Mouse (Mus musculus) right cerebral cortex, adult 2 months (tissue): Measurements from ENCODE around the gene Rplp1.
A peak's percentile ranks its signal among the peaks of the same experiment; 100 is the strongest.

Experiments used
- DNase-seq, 2 experiments: peaks; one replicate each; pipeline ENCODE4 v3.0.0; 2021 to 2022; ENCODE audit warnings: low spot score in 2 of 2

Rplp1 gene

GRCm38 (mm10) chr9:61914203-61914916, at the start of gene Rplp1:
Rplp1 (minus strand) TSS chr9:61914542.
- DNase-seq, result peak; percentile 97

- no peak for DNase-seq
These were observed 49.0 kb upstream of the Rplp1 start for GRCm38 (mm10) chr9:61963356-61963755.

GRCm38 (mm10) chr9:61961181-61961580, 46.8 kb upstream of the Rplp1 start:
- DNase-seq, result no peak

GRCm38 (mm10) chr9:61960753-61961152, 46.4 kb upstream of the Rplp1 start:
- no peak for DNase-seq

GRCm38 (mm10) chr9:61959921-61960569, 45.7 kb upstream of the Rplp1 start:
- no peak for DNase-seq

- DNase-seq, result no peak
These were observed 40.4 kb upstream of the Rplp1 start for GRCm38 (mm10) chr9:61954707-61955106.

- no peak for DNase-seq
These were observed 37.9 kb upstream of the Rplp1 start for GRCm38 (mm10) chr9:61952241-61952640.

DNA sequence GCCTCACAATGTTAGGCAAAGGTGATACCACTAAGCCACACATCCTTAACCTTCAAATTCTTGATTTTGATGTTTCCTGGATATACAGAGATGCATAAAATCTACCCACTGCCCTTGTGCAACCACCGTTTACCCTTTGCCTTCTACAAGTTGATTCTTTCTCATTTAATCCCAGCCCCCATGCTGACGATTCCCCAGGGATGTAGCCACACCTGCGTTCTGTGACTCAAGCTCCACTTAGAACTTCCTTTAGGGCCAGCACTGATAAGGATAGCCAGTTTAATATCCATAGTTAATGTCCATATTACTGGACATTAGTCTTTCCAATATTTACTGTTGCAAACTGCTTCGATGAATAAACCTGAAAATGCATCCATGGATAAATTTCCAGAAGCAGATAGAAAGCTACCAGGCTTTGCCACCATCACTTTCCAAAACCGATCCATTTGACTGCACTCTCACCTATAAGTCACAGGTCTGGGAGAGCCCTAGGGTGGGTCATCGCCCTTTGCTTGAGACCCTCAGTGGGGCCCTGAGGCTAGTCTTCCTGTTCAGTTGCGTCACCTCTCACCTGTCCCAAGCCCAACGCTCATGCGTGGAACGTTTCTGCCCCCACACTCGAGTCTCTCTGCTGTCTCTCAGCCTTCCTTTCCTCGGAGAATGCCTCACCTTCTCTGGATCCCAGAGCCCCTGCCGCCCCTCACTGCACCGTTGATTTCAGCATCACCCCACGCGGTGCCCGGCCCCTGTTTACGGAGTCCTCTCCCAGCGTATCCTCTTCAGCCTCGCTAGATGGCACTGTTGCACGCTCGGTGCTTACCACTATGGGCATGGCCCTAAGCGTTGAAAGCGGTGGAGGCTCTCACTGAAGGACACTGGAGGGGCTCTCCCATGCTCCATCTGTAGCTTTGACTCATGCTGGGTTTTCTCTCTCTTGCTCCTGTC, 33.3 kb upstream of the Rplp1 start:
- DNase-seq, result peak; percentile 70 to 73

- peak; percentile 93 to 95 for DNase-seq
These were observed 32.5 kb upstream of the Rplp1 start, which contains the start of gene Kif23 for GRCm38 (mm10) chr9:61946623-61947401. Kif23 (minus strand) TSS chr9:61946774.

- peak in 1 of 2 experiments; percentile 23 for DNase-seq
These were observed 31.8 kb upstream of the Rplp1 start for GRCm38 (mm10) chr9:61945973-61946611.

DNA sequence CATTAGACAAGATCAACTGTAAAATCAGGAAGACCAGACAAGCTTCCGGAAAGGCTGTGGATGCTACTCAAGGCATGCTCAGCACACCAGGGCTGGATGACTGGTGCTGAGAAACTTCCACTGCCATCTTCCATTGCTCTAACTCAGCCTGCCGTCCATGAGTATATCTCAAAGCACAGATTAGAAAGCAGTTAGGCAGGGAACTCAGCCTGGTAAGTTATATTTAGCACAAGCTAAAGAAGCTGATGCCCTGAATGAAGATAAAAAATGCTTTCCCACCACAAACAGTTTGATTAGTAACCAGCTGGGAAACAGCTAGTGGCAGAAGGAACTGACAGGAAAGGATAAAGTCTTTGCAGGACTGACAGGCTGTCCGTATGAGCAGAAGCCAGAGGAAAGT, 26.7 kb upstream of the Rplp1 start:
- DNase-seq, result no peak

DNA sequence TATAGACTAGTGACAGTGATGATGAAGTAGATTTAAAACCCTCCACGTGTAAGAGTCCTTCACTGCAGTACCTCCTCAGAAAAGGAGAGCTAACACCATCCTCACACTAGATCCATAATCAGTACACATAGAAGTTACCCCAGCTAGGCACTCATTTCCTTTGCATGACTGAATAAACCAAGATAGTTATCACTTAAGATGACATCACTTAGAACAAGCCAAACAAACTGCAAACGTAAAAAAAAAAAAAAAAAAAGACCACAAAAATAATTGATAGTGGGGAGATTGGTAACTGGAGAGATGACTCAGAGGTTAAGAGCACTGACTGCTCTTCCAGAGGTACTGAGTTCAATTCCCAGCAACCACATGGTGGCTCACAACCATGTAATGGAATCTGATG, 19.0 kb upstream of the Rplp1 start:
- DNase-seq, result no peak

DNA sequence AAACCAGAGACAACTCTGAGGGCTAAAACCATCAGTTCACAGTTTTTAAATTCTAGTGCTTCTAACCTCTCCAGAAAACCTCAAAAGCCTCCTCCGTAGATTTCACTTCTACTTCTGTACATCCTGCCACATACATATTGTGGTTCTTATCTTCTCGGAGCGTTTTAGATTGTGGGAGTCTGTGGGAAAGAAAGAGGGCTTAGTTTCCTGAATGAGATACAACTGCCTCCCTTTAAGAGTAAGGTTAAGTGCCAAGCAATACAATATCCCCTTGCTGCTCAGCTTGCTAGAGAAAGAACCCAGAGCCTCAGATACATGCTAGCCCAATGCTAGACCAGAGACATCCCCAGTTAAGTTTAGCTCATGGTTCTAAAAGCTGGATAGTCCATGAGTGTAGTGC, 17.7 kb upstream of the Rplp1 start:
- no peak for DNase-seq

- no peak for DNase-seq
These were observed 10.8 kb upstream of the Rplp1 start for GRCm38 (mm10) chr9:61925086-61925660.

GRCm38 (mm10) chr9:61920331-61920730, 6.0 kb upstream of the Rplp1 start:
- no peak for DNase-seq

DNA sequence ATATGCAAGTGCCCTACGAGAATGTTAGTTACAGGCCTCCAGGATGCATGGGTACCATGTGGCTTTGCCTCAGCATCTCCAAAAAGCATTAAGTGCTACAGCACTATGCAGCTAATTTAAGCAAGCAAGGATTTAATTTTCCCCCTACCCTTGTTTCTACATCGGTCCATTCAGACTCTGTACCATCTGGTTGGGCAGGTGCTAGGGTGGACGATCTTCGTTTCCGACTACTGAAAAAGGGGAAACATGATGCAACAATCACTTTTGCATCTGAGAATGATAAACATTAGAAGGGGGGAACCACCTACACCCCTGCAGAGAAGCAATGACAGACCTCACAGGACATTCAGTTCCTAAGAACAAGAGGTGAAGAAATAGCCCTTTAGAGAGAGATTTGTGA, 5.1 kb upstream of the Rplp1 start:
- DNase-seq, result no peak

GRCm38 (mm10) chr9:61917436-61917835, 3.1 kb upstream of the Rplp1 start:
- DNase-seq, result no peak

DNA sequence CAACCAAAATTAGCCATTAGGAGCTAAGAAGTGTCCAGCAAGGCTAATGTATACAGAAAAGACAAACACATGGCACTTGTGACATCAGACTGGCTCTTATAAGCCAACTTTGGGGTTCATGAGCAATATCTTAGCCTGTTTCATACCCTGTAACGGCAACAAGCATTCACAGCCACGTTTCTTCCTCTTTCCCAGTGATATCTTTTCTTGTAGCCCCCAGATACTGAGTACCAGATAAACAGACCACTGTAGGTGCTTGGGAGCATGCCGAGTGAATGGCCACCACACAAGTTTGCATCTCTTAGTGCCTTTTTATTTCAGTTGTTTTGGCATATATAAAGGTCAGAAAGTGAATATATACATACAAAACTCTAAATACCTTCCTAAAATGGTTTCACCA, 2.6 kb upstream of the Rplp1 start:
- DNase-seq, result no peak

GRCm38 (mm10) chr9:61915393-61916005, 1.2 kb upstream of the Rplp1 start:
- DNase-seq, result no peak

- no peak for DNase-seq
These were observed 567 bp upstream of the Rplp1 start for GRCm38 (mm10) chr9:61914917-61915300.
